Mouse (Mus musculus) spleen, adult 2 months (tissue): ENCODE measurements around the gene Rps6kc1. TPM values are rescaled to one million over a fixed set of nuclear protein-coding genes. Genes with fewer than 3 reads are reported as not detected.

Source experiments
- DNase-seq, 2 experiments: peaks; one replicate each; pipeline versions ENCODE4 v3.0.0 to v3.0.0-alpha.2; 2012 to 2021; ENCODE audit warnings: low spot score in 2 of 2, low read depth in 1 of 2
- H3K27ac ChIP-seq: fragments of 200-500 bp; 2 replicates; pipeline ENCODE4 v1.5.1; 2012; ENCODE audit warnings: low read length, inconsistent platforms; ENCODE audit not compliant: insufficient read depth
- H3K27me3 ChIP-seq: fragments of 200-500 bp; 2 replicates; pipeline ENCODE4 v1.6.1; 2012; ENCODE audit warnings: mild to moderate bottlenecking, moderate library complexity, low read length, inconsistent platforms; ENCODE audit not compliant: control insufficient read depth, insufficient read depth
- H3K36me3 ChIP-seq: fragments of 200-500 bp; 2 replicates; pipeline ENCODE4 v1.6.1; 2012; ENCODE audit warnings: mild to moderate bottlenecking, low read length, inconsistent platforms; ENCODE audit not compliant: control insufficient read depth, insufficient read depth
- H3K4me1 ChIP-seq: fragments of 200-500 bp; 2 replicates; pipeline ENCODE4 v1.6.1; 2011; ENCODE audit warnings: inconsistent platforms; ENCODE audit not compliant: control insufficient read depth, insufficient read depth, insufficient read length
- H3K4me3 ChIP-seq: fragments of 200-500 bp; 2 replicates; pipeline ENCODE4 v1.5.1; 2011; ENCODE audit warnings: mild to moderate bottlenecking, inconsistent platforms; ENCODE audit not compliant: insufficient read depth, insufficient read length; ENCODE audit errors: extremely low read depth
- CTCF ChIP-seq: fragments of 200-500 bp; IDR thresholded peaks from 2 replicates; pipeline ENCODE4 v1.5.1; 2011; ENCODE audit warnings: mild to moderate bottlenecking, inconsistent platforms; ENCODE audit not compliant: insufficient read depth, insufficient read length, insufficient replicate concordance; ENCODE audit errors: extremely low read depth
- POLR2A ChIP-seq: fragments of 200-500 bp; IDR thresholded peaks from 2 replicates; pipeline ENCODE4 v1.6.1; 2011; ENCODE audit warnings: low read depth, low read length, inconsistent platforms
- WGBS: fragments of 180-500 bp; shearing (Covaris S2); methylation state at CpG from one replicate; pipeline ENCODE4 v1.1.7; 2018; 5-methylcytosine and 5-hydroxymethylcytosine counted together
- polyA plus RNA-seq: library from polyadenylated mRNA; depleted of rRNA; stranded (reverse); fragments of >200 nt; gene quantifications from 2 replicates; pipeline ENCODE4 v1.2.3, GENCODE M21; 2012

The Rps6kc1 gene
- polyA plus RNA-seq, 1 experiment, result 6.4 TPM

DNA sequence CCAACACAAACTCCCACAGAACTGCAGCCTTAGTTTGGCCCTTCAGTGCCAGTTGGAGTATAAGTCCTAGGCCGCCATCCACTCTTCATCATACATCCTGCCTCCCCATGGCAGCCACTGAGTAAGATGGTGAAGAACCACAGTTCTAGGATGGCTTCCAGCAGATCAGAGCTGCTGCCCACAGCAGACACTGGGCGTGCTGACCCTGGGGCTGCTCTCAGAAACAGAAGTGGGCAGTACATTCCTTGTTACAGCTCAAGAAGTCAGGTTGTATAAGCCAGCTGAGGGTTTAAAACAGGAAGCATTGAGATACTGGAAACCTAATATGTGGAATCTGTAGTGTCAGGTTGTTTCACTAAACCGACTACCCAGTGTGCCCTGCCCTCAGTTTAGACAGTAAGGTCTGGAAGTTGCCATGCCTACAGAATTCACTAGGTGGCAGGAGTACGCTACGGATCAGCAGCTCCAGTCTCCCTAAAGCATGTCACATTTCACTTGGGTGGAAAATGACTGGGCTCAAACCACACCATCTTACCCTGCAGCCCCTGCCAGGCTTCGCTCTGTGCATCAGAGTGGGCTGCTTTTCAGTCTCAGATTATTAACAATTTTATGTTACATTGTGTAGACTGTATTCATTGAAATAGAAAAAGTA, 32.7 kb upstream of the Rps6kc1 start:
- H3K36me3 ChIP-seq, result peaks cover 43% of the 10 kb centered on the region
- H3K4me3 ChIP-seq, result no peak overlapping the region
- DNase-seq, result peak; percentile 12 to 55
- TF ChIP-seq POLR2A, result no peak
- peak; percentile 63; the same call in 1 of the 2 replicates for TF ChIP-seq CTCF
- H3K27me3 ChIP-seq, result no peaks in the 10 kb centered on the region
- no peaks in the 10 kb centered on the region for H3K4me1 ChIP-seq
- H3K27ac ChIP-seq, result no peak overlapping the region
- WGBS, result 61% methylated on average over 6 of the region's 6 CpGs

DNA sequence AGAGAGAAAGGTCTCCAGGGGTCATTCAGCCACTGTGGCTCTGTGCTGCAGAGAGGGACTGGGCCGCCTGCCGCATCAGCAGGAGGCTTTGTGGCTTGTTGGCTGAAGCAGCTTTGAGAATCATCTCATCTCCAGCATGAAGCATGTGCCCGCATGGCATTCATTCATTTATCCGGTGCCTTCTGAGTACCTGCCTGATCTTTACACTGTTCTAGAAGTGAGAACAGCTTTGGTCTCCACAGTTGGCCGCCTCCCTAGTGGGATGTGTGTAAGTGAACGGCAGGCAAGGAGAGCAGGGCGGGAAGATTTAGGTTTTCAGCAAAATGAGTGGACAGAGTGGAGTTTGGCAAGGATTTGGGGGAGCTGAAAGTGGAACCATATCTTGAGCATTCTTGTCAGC, 28.2 kb upstream of the Rps6kc1 start:
- H3K27ac ChIP-seq, result no peak overlapping the region
- no peaks in the 10 kb centered on the region for H3K27me3 ChIP-seq
- TF ChIP-seq CTCF (no peak), POLR2A (no peak)
- DNase-seq, result no peak
- peaks cover 51% of the 10 kb centered on the region for H3K36me3 ChIP-seq
- WGBS, result 95% methylated on average over 7 of the region's 7 CpGs
- no peaks in the 10 kb centered on the region for H3K4me1 ChIP-seq
- no peak overlapping the region for H3K4me3 ChIP-seq

DNA sequence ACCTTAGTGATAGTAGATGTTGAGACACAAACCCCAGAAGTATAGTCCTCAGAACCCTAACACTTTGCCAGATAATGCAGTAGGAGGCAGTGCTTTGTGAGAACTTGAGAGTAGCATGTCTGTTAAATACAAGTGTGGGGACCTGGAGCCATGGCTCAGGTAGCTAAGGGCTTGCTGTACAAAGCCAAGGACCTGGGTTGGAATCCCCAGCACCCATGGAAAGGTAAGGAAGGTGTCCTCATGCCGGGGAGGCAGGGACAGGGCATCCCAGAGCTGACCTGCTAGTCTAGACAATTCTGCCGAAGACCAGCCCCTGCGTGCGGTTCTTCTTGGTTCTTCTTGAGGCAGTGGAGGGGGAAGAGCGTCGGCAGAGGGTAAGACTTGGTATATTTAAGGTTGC, 18.6 kb upstream of the Rps6kc1 start:
- no peak overlapping the region for H3K4me3 ChIP-seq
- TF ChIP-seq CTCF, result no peak
- TF ChIP-seq POLR2A, result no peak
- peaks cover 5% of the 10 kb centered on the region for H3K4me1 ChIP-seq
- H3K27ac ChIP-seq, result no peak overlapping the region
- WGBS, result 90% methylated on average over 6 of the region's 6 CpGs
- no peaks in the 10 kb centered on the region for H3K27me3 ChIP-seq
- no peak for DNase-seq
- peaks cover 11% of the 10 kb centered on the region for H3K36me3 ChIP-seq

DNA sequence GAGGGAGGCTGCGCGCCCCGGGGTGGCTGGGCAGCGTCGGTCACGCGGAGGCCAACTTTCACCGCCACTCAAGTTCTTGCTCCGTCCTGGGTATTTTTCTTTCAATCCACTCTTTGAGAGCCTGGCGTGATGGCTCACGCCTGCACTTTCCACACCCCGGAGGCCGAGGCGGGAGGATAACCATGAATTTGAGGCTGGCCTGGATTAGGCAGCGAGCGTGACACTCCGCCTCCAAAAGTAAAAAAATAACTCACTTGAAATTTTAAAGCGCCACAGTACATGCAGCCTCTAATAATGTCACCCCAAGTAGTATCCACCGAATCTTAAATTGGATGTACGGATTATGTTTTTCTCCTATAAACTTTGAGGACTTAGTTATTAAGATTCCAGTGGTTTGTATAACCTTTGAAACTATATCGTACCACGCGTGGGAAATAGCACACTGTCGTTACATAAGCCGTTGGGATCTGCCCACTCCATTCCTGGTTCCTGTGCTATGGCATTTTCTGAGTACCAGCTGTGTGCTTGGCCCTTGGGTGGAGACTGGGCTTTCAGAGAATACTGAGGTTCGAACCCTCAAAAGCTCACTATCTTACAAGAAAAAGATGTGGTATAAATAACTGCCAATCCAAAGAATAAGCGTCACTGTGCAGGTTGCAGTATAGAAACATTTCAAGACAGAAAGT, 17.6 kb upstream of the Rps6kc1 start:
- H3K27me3 ChIP-seq, result no peaks in the 10 kb centered on the region
- peak; percentile 19 to 26 for DNase-seq
- H3K36me3 ChIP-seq, result peaks cover 5% of the 10 kb centered on the region
- H3K4me1 ChIP-seq, result peaks cover 5% of the 10 kb centered on the region
- H3K4me3 ChIP-seq, result peak overlapping the region; percentile 95
- peak overlapping the region; percentile 97 for H3K27ac ChIP-seq
- WGBS, result 2% methylated on average over 27 of the region's 27 CpGs
- TF ChIP-seq CTCF, result no peak
- TF ChIP-seq POLR2A, result no peak

DNA sequence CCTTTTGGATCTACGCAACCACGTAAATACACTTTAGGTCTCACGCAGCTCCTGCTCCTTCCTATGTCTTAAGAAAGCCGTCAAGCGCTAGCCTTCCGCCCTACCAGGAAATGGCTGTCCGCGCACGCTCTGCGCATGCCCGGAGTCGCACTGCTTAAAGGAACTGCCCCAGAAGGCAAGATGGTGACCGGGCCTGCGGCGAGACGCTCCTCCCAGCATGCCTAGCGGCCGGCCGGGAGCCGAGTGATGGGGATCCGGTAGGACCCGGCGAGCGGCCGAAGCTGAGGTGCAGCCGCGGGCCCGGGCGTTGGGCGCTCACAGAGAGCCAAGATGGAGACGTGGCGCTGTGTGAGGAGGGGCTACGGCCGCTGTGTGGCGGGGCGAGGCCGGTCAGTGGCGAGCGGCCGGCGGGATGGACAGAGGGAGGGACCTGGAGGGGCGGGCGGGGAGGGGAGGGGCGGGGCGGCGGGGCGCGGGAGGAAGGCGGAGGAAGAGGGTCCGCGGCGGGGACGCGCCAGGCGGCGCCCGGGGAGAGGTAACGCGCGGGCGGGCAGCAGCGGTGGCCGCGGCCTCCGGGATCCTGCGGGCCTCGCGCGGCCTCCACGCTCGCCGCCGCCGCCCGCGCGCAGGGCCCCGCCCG, 16.9 kb upstream of the Rps6kc1 start:
- Histone ChIP-seq H3K4me3 (peak overlapping the region; percentile 95), H3K27me3 (no peaks in the 10 kb centered on the region), H3K4me1 (peaks cover 5% of the 10 kb centered on the region), H3K36me3 (0 out of 2 replicates have a peak, but pooled peaks cover 1% of the 10 kb centered on the region), H3K27ac (peak overlapping the region; percentile 97)
- DNase-seq, result peak; percentile 95 to 99
- WGBS, result under 1% methylated on average over 65 of the region's 79 CpGs
- TF ChIP-seq CTCF (no peak), POLR2A (peak; percentile 76)

DNA sequence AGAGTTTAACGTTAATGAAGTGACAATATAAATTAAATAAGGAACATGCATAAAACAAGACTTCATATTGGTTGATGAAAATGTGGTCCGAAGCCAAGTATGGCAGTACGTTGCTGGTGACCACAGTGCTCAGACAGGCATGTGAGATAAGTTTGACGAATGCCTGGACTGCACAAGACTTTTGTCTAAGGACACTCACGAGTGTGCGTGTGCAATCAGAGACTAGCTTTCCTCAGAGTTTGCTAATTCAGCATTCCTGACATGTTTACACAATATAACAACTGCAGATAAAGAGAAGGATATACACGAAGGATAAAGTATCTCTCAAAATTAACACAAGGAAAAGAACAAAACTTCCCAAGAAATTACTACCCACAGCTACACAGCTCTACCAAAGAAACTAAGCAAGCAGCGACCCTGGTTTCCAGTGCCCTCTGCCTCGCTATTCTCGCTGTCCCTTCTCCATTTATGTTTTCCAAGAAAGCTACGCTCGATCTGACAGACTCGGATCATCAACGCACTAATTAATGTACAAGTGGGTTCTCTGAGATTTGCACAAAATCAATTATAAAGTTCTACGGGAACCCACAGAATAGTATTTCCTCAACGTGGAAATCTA, 16.3 kb upstream of the Rps6kc1 start:
- Histone ChIP-seq H3K27ac (peak overlapping the region; percentile 31; the same call in 1 of the 2 replicates), H3K27me3 (no peaks in the 10 kb centered on the region), H3K36me3 (0 out of 2 replicates have a peak, but pooled peaks cover under 1% of the 10 kb centered on the region), H3K4me3 (peak overlapping the region; percentile 63), H3K4me1 (peaks cover 5% of the 10 kb centered on the region)
- TF ChIP-seq CTCF (no peak), POLR2A (no peak)
- DNase-seq, result no peak
- 11% methylated on average over 16 of the region's 16 CpGs for WGBS
